Mouse (Mus musculus): ENCODE measurements at regions not wholly inside any gene's neighbourhood (a gene's known extent, or its start where the extent isn't known, plus 50 kb on each side); places are given as distances from the start of the nearest gene placed in this dataset.
A peak's percentile ranks its signal among the peaks of the same experiment; 100 is the strongest.

DNA sequence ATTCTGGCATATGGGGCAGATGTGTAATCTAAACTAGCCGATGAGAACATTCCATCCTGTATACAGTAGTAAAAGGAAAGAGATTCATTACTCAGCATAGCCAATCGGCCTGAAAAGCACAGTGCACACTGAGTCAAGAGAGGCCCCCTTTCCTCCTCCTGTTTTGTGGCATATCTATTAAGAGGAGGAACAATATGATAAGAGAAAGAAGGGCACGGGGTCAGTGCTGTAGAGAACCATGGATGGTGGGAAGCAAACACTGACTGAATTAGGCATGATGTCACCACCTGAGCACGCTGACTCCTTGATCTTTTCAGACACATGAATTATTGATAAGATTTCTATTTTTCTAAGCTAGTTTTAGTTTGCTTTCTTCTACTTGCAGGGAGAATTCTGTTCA is 554.5 kb upstream of the Adamts9 start:
- DNase-seq (ENCODE audit: low spot score in 2 of 2) = no peak

DNA sequence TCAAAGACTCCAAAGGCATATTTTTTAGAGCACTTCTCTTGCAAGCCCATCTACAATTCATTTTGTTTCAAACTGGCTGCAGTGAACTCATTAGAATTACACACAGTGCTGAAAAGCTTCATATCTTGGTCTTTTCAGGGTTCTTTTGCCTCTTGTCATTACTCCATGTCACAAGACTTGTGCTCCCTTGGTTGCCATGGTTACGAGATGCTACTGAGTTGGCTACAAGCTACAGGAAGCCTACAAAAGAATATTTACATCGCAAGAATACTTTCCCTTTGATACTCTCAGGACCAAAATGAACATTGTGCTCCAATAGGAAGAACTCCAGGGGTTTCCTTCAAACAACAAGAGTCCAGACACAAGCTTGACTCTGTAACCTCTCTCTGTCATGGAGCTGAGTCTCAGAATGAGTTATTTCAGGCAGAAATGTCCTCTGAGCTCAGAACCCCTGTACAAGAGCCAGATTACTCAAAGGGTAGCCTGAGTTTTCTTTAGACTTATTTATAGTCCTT is 545.2 kb upstream of the Adamts9 start:
- DNase-seq (ENCODE audit: low spot score in 2 of 2) = no peak

DNA sequence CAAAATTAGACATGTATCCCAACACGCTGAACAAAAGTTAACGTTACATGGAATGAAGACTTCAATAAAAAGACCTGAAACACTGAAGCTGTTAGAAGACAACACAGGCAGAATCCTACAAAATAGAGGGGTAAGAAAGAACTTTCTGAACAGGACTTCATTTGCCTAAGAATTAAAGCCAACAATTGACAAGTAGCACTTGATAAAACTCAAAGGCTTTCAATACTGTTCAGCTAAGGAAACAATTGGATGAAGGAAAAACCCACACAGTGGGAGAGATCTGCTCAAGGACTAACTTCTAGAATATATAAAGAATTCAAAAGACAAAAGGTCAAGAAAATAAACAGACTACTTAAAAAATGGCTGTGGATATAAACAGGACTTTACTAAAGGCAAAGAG is 535.2 kb upstream of the Adamts9 start:
- DNase-seq (ENCODE audit: low spot score in 2 of 2) = no peak

DNA sequence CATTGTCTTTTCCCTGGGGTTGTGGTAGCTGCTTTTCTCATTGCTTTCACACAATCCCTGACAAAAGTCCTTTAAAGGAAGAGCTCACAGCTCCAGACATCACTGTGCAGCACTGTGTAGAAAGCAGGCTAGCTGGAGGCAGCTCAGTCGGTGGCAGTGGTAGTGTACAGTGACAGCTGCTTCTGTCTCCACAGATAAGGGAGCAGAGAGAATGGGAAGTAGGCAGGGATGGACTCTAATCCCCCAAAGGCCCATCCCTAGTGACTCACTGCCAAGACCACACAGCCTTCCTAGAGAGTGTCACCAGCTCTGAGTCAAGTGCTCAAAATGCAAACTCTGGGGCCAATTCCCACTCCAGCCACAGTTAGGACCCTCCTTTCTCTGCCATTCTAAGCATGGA is 531.7 kb upstream of the Adamts9 start:
- DNase-seq (ENCODE audit: low spot score in 2 of 2) = no peak

DNA sequence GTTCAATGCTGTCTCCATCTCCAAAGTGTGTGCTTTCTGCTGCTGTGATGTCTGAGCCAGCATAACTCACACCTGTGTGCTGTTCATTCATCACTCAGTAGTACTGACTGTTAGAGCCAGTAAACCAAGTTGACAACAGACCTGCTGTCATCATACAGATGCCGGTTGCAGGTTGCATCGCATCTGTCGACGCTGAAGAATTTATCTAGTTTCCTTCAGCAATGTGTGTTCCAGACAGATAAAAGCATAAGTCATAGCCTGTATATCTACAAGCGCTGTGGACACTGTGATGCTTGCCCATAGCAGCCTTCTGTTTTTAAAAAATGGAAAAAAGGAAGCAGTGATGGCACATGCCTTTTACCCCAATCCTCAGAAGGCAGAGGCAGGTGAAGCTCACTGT is 524.6 kb upstream of the Adamts9 start:
- no peak for DNase-seq (ENCODE audit: low spot score in 2 of 2)

DNA sequence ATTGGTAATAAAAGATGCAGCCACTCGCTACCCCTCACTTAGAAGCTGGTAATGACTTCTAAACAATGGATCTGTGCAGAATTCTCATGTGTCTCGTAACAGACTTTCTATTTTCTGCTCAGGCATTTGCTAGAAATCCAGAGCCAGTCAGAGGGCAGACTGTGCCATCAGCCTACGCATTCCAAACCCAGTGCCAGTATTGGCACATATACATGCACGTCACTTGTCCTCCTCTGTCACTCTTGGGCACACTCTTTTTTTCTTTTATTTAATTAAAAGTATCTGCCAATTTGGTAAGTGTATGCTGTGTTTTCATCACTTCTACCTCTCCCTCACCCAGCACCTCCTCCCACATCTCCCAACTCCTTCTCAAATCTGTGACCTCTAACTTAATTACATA is 519.6 kb upstream of the Adamts9 start:
- peak; percentile 15 to 39 for DNase-seq (ENCODE audit: low spot score in 2 of 2)

DNA sequence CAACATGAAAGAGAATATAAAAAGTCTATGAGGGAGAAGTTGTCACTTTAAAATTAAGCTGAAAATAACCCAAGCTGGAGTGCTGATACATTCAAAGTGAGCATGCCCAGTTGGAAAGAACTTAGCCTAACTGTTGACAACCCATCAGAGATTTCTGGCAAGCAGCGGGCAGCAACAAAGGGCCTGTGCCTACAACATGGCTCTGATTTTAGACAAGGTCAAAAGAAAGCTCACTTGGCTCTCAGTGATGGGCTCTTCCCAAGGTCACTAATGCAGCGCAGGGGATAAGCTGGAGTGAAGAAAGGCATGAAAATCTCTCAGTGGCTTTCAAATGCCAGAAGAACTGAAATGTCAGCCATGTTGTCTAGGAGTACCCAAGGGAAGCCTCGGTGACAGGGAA is 518.1 kb upstream of the Adamts9 start:
- DNase-seq (ENCODE audit: low spot score in 2 of 2) = no peak

DNA sequence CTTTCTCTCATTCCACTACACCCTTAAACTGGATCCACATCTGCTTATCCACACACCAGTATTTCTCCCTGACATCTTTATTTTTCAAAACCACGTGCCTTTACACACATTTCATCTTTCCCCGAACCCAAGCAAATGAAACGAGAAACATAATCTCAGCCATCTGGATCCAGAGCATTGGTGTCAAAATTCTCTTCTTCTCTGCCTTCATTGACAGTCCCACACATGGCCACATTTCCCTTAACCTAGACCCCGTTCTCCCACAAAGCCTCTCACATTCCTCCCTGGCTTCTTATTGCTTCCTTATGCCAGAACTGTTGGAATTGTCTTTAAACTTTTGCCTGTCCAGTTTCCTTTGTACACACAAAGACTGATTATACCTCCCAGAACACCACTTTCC is 514.3 kb upstream of the Adamts9 start:
- DNase-seq (ENCODE audit: low spot score in 2 of 2) = no peak

DNA sequence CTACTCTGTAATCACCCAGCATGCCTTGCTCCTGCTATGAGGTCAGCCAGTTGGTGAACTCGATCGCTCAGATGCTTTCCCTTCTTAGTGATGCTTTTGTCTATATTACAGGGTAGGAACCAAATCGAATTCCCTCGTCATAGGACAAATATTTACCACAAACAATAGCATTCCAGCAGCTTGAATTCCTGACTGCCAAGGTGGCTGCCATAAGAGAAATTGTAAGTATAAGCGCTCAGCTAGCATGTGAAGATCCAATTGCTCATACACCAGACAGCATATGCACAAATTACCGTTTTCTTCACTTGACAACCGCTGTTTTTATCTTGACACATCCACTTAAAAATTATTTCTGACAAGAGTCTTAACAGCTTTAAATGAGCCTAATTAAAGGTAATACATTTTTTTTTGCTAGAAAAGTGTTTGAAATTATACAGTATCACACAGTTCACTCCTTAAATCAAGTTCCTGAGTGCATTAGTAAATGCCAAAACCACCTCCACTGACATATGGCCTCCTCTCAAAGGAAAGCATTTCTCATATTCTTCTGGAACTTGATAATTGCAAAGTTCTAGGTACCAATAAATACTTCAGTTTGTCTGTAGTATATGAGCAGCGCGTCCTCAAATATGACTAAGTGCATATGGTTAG is 513.2 kb upstream of the Adamts9 start:
- peak; percentile 6 to 8 for DNase-seq (ENCODE audit: low spot score in 2 of 2)

DNA sequence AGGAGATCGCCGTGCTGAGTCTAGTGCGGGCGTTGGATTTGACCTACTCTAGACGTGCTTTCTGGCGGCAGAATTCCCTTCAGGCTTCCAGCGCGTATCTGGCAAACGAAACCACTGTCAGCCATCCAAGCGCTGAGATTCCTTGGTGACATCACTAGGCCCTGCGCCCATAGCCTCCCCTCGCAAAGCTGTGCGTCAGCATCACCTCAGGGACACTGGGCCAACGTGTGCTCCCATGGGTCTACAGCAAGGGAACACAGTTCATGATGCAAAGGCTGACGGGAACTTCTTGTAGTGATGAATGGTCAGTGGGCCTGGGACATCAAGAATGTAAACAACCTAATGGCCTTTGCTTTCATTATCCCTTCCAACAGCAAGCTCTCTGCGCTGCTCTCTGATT is 502.3 kb upstream of the Adamts9 start:
- no peak for DNase-seq (ENCODE audit: low spot score in 2 of 2)

DNA sequence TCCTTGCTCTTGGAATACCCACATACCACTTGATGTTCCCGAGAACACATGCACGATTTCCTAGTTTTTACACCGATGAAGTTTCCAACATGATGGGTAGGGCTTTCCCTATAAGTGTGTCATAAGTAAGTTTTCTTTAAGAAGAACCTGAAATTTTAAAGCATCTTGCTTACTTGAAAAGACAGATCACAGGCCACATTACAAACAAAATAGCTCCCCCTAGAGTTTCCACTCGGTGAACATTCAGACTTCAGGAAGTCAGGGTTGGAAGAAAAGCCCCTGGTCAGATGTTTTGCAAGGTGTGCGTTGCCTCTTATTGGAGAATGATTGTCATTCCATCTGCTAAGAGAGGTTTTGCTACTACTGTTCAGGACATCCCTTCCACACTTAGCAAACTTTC is 501.8 kb upstream of the Adamts9 start:
- DNase-seq (ENCODE audit: low spot score in 2 of 2) = no peak

DNA sequence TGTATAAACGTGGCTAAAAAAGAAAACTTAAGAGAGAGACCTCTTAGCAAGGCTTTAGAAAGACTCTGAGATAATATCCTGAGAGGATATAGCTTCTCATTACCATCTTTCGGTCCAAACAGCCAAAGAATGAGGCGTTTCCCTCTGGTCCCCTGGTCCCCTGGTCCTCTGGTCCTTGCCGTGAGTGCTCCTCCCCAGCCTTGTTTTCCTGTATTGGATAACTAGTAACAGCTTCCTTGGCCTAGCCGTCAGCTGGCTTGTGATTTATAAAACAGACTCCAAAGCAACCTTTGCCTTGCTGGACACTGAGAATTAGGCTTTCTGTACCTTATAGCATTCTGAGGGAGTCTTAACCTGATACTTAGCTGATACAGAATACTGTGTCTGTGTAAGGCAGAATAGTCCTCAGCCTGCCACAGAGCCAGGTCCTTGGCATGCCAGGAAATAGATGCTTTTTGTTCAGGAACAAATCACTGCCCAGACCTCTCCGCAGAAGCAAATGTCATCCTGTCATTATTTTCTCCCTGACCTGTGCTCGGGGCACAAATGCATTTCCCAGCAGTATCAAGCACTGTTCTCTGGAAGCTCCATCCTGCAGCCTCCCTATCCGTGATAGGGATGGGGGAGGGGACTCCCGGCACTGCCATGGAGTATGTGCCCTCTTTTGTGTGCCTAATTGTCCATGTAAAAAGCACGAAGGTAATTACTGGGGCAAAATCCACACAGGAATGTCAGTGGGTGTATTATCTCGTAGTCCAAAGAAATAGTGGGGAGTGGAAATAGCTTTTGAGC is 500.7 kb upstream of the Adamts9 start:
- no peak for DNase-seq (ENCODE audit: low spot score in 2 of 2)

DNA sequence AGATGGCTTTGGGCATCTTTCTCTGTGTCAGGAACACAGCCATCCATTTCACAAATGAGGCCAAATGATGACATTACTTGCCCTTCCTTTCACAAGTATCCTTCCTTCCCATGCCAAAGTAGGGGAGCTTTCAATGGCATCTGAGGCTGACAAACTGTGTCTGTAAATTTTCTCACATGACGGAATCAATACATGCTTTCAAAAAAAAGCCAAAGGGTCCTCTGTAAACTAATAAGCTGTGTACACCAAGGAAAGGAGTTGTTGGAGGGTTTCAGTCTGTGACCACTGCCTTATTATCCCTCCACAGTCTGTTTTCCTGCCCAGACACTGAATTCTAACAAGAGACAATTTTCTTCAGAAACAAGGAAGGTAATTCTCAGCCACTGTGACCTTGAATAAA is 490.2 kb upstream of the Adamts9 start:
- no peak for DNase-seq (ENCODE audit: low spot score in 2 of 2)

DNA sequence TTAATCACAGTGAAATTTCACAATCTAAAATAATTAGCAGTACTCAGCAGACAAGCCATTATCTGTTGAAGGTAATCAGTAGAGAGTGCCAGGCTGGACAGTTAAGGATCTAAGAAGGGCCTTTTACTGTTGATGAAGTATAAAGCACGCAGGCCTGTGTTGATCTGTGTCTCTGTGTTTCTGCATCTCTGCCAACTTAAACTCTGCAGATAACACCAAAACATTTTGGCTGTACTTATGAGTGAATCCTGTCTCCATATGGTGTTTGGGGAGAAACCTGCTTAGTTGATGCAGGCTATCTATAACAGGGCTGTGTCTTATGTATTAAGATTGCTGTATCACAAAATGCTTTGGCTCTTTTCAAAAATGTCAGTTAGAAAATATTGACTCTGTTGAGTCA is 482.8 kb upstream of the Adamts9 start:
- peak; percentile 14 to 20 for DNase-seq (ENCODE audit: low spot score in 2 of 2)

DNA sequence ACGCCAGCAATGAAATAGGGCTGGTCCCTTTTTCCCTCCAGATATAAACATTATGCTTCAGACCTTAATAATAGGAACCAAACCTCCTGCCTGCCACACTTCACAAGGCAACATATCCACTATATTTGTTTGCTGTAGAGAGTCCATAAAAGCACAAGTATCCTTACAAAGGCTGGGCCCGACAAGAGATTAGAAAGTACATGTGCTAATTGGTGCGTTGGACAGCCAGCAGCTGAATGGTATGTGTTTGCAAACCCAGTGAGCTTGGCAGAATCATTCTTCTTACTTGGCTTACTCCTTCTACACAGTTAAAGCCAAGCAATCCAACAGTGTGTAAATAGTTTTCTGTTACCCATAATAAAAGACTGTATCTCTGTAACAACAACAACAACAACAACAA is 479.6 kb upstream of the Adamts9 start:
- no peak for DNase-seq (ENCODE audit: low spot score in 2 of 2)

DNA sequence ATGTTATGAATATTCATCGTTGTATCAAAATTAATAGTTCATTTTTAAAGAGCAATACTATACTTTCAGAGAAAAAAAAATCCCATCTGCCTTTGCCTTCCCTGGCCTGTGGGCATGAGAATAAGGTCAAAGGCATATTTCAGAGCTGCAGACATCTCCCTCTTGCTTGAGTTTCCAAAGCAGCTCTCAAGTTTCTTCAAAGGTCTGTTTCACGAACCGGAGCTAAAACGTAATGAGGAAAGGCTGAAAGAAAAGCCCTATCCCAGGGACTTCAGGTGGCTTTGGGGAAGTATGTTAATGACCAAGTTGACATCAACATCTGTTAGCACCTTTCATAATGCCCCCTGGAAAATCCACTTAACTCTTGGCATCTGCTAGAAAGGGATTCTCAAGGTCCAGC is 479.0 kb upstream of the Adamts9 start:
- no peak for DNase-seq (ENCODE audit: low spot score in 2 of 2)

DNA sequence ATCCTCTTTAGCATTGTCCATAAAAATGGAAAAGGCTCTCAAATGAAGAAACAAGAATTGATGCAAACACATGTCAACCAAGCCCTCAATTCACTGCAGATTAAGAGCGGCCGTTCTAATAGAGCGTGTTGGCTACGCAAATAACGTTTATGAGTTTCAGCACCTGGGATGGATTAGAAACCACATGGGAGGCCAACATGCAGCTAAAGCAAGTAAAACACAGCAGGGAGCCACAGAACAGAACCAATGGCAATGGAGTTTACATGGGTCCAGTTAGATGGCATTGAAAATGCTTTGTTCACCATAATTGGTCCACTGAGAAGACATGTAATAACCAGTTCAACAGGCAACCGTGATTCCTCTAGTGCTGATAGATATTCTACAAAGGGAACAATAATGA is 474.3 kb upstream of the Adamts9 start:
- DNase-seq (ENCODE audit: low spot score in 2 of 2) = no peak

DNA sequence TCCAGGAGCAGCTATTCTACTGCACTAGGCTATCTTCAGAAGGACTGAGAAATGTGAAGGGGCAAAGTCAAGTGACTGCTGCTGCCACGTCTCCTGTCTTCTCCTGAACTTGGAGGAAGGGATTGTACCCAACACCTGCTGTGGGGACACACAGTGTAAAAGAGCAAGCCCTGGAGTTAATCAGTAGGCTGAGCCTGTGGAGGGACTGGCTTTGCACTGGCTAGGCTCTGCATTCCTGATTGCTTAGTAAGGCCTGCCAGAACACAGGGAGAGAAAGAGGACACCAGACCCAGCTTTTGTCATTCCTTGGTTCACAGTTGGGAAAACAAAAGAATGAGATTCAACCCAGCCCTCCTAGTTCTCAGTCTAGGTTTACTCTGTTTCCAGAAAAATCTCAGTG is 472.7 kb upstream of the Adamts9 start:
- no peak for DNase-seq (ENCODE audit: low spot score in 2 of 2)

DNA sequence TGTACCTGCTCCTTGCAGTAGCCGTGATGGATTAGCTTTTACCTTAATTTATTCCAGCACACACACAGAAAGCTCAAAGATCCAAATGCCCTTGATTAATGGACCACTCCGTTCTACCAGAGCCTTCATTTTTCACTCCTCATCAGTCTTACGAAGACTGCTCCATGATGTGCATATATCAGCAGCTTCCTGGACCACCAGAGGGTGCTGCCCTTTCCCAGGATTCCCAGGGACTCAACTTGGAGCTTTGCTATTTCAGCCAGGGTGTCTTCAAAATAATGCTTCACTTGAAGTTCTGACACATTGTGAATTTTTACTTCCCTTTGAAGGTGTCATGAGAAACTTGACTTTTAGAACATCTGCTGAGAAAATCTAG is 467.8 kb upstream of the Adamts9 start:
- DNase-seq (ENCODE audit: low spot score in 2 of 2) = no peak

DNA sequence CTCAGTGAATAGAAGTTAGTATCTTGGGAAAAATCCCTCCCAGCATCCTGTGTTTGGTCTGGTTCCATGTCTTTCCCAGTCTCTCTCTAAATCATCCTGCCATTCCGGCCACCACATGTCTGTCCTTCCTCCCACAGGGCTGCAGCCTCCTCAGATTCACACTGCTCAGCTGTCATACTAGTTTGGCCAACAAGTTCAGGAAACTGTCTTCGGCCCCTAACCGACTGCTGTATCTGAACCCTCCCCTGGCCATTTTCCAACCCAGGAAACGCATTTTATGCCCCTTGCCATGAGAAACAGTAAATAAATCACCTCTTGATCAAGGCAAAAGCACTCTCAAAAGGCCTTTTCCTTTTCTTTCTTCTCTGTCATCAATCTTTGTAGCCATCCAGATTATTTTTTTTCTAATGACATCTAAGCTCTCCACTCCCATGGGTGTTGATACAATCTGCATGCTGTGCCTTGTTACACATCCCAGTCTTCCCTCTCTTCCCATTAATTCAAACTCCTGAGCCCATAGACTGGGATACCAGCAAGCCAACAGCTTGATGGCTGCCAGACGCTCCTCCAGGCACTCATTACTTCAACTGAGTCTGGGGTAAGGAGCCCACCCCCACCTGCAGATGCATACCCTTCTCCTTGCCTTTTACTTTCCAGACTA is 467.3 kb upstream of the Adamts9 start:
- DNase-seq (ENCODE audit: low spot score in 2 of 2) = no peak

DNA sequence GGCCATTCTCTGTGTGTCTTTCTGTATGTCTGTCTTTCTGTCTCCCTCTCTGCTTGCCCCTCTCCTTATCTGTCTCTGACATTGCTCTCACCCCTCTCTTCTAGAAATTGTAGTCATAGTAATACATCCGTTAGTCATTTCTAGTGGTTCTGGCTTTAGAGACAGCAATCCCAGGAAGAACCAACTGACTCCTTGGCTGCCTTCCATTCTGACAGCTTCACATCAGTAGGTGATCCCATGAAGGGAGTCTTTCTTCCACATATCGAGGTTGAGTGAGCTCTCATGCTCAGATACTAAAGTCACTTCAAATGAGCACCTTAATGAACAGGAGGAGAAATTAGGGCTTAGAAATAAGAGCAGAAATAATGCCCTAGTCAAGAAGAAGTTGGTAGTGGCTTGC is 455.3 kb upstream of the Adamts9 start:
- DNase-seq (ENCODE audit: low spot score in 2 of 2) = no peak

DNA sequence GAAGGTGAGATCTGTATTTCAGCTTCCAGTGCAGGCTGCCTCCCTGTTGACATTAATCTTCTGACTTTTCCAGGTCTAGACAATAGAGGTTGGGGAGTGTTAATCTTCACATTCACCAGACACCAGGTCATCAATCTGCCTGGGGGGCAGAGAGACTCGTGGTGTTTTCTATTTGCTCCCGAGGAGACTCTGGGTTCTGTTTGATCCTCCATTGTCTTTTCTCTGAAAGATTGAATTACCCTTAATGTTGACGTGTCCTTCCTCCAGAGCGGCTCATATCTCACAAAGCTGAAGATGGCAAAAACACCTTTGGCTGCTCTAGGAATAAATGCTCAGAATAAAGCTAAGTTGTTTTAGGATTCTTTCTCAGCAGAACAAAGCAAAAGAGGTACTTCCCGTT is 453.8 kb upstream of the Adamts9 start:
- no peak for DNase-seq (ENCODE audit: low spot score in 2 of 2)

DNA sequence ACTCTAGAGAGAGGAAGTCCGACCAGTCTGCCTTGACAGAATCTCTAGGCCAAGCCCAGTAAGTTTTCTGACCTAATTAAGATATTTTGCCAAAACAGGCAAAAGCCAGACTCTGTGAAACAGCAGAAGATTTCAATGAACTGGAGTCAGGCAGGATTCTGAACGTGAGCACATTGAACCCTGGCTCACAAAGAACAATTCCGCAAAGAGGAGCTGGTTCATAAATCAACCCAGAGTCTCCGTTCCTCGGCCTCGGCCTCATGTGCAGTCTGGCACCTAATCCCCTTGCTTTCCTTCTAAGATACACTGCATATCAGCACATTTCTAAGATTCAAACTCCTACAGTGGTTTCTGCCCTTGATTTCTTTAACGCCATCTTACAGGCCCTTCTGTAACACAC is 452.7 kb upstream of the Adamts9 start:
- DNase-seq (ENCODE audit: low spot score in 2 of 2) = no peak
